Mouse (Mus musculus): Measurements from ENCODE around the gene Slc9a7. TPM values are rescaled to one million over a fixed set of nuclear protein-coding genes. Genes with fewer than 3 reads are reported as not detected.

Slc9a7 gene
- 0.50 and 0.71 TPM in 2 replicates for polyA plus RNA-seq (2015; fragmentation: Nextera tagmentation; extraction: Ambion mirVana)

GRCm38 (mm10) chrX:20291282-20292039 lies at the start of gene Slc9a7:
TSS of gene Slc9a7 (minus strand) at chrX:20291807.

GRCm38 (mm10) chrX:20059381-20059971 lies 232.1 kb downstream of the Slc9a7 start, which contains the start of gene Chst7:
TSS of gene Chst7 (plus strand) at chrX:20059560.

Other genes starting within 250 kb of the Slc9a7 start
- gene Chst7, start 232.2 kb downstream of the Slc9a7 start, polyA plus RNA-seq (2015; fragmentation: Nextera tagmentation; extraction: Ambion mirVana) = 1.9 and 2.8 TPM in 2 replicates
- 12.2 and 15.5 TPM in 2 replicates for gene Rp2, start 72.7 kb upstream of the Slc9a7 start, polyA plus RNA-seq (2015; fragmentation: Nextera tagmentation; extraction: Ambion mirVana)
- 3.6 and 4.0 TPM in 2 replicates for gene Jade3, start 133.9 kb upstream of the Slc9a7 start, polyA plus RNA-seq (2015; fragmentation: Nextera tagmentation; extraction: Ambion mirVana)